Mouse (Mus musculus) hindbrain, embryonic 15.5 days (tissue): ENCODE data around the gene Gm3532. TPM values are rescaled to one million over a fixed set of nuclear protein-coding genes. Genes with fewer than 3 reads are reported as not detected.
"Not testable (repeated sequence)": the region's sequence is repeated elsewhere in the genome, so short reads cannot be mapped to it uniquely, and the experiment has no call there.

Experiments used
- ATAC-seq: fragments of 200-750 bp; cut with Nextera tagmentation; 2 replicates; pipeline ENCODE4 v1.8.0; 2017; ENCODE audit warnings: low read depth, moderate number of reproducible peaks, moderate TSS enrichment; ENCODE audit not compliant: low FRiP score
- H3K27ac ChIP-seq: fragments of 300-500 bp; sonication (generic); replicated peaks from 2 replicates; pipeline ENCODE4 v1.5.1; 2015; ENCODE audit warnings: mild to moderate bottlenecking, inconsistent platforms
- H3K27me3 ChIP-seq: fragments of 300-500 bp; sonication (generic); 2 replicates; pipeline ENCODE4 v1.6.1; 2015; ENCODE audit warnings: control low read depth, inconsistent platforms
- H3K36me3 ChIP-seq: fragments of 300-500 bp; sonication (generic); 2 replicates; pipeline ENCODE4 v1.6.1; 2015; ENCODE audit warnings: control low read depth, inconsistent platforms
- H3K4me1 ChIP-seq: fragments of 300-500 bp; sonication (generic); replicated peaks from 2 replicates; pipeline ENCODE4 v1.6.1; 2015; ENCODE audit warnings: control low read depth, inconsistent platforms
- H3K4me2 ChIP-seq: fragments of 300-500 bp; sonication (generic); 2 replicates; pipeline ENCODE4 v1.6.1; 2015; ENCODE audit warnings: moderate library complexity, mild to moderate bottlenecking, inconsistent platforms
- H3K4me3 ChIP-seq: fragments of 300-500 bp; sonication (generic); 2 replicates; pipeline ENCODE4 v1.5.1; 2015; ENCODE audit warnings: mild to moderate bottlenecking, inconsistent platforms
- H3K9ac ChIP-seq: fragments of 300-500 bp; sonication (generic); 2 replicates; pipeline ENCODE4 v1.6.1; 2015; ENCODE audit warnings: inconsistent platforms
- H3K9me3 ChIP-seq: fragments of 300-500 bp; sonication (generic); 2 replicates; pipeline ENCODE4 v1.6.1; 2016; ENCODE audit warnings: control low read depth, inconsistent platforms
- WGBS: fragments of 180-500 bp; shearing (Covaris S2); methylation state at CpG from one replicate; pipeline ENCODE4 v1.1.7; 2015; 5-methylcytosine and 5-hydroxymethylcytosine counted together
- polyA plus RNA-seq: library from polyadenylated mRNA; unstranded; fragments of >200 nt; fragmentation: Nextera tagmentation; extraction: Ambion mirVana; gene quantifications from 2 replicates; pipeline ENCODE4 v1.2.1, GENCODE M21; 2015

Gm3532 gene
- polyA plus RNA-seq, result 0.17 TPM in 1 of 2 replicates, not detected in the other

DNA sequence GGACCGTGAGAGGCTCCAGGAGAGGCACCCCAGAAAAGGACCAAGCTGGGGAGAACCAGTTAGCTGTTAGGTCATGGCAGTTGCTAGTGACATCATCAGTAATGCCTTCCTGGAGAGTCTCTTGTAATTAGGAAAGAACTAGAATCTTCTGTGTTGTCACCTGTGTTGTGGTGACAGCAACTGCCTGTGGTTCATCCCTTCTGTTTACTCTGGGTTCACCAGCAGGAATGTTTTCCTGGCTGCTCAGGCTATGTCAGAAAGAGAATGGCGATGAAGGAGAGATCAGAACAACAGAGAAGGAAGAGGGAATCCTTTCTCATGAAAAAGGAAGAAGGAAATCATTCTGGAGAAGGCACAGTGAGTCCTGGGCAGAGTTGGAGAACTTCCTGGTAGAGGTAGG, at the start of gene Gm3532:
Gene Gm3532, plus strand, starts transcription at position 301 of the 400 bp plus-strand sequence.
- not testable (repeated sequence) for ATAC-seq

GRCm38 (mm10) chr14:5501374-5501773, 36.9 kb upstream of the Gm3532 start, which contains the start of gene Gm3488:
Gene Gm3488, plus strand, starts transcription at chr14:5501674.
- H3K36me3 ChIP-seq, H3K4me2 ChIP-seq, H3K4me1 ChIP-seq, ATAC-seq, H3K27ac ChIP-seq, H3K4me3 ChIP-seq, H3K27me3 ChIP-seq, H3K9me3 ChIP-seq, H3K9ac ChIP-seq: not testable (repeated sequence)
- WGBS, result no CpG with 5 or more reads among the region's 35 CpGs

More for the DNA sequence above, at the start of gene Gm3532:
- H3K9ac ChIP-seq, H3K27ac ChIP-seq, H3K9me3 ChIP-seq, H3K27me3 ChIP-seq, H3K36me3 ChIP-seq, H3K4me2 ChIP-seq, H3K4me1 ChIP-seq, H3K4me3 ChIP-seq: not testable (repeated sequence)
- no CpG with 5 or more reads among the region's 2 CpGs for WGBS

Other genes starting within 250 kb of the Gm3532 start
- gene Gm3542, start 203.6 kb upstream of the Gm3532 start, polyA plus RNA-seq, result not detected in 2 replicates
- 1.3 and 2.3 TPM in 2 replicates for gene Gm3500, start 149.4 kb upstream of the Gm3532 start, polyA plus RNA-seq
- 2.7 and 3.6 TPM in 2 replicates for gene Gm3194, start 83.0 kb upstream of the Gm3532 start, polyA plus RNA-seq
- not detected in 2 replicates for gene Gm8246, start 60.7 kb upstream of the Gm3532 start, polyA plus RNA-seq
- 0.09 TPM in 1 of 2 replicates, not detected in the other for gene Gm3187, start 54.3 kb upstream of the Gm3532 start, polyA plus RNA-seq
- gene Gm3488, start 36.8 kb upstream of the Gm3532 start, polyA plus RNA-seq, result 14.6 and 15.9 TPM in 2 replicates
- gene Gm8265, start 94.5 kb downstream of the Gm3532 start, polyA plus RNA-seq, result not detected in 2 replicates
- gene Gm9603, start 149.0 kb downstream of the Gm3532 start, polyA plus RNA-seq, result not detected in 2 replicates
- 0.54 and 1.6 TPM in 2 replicates for gene Gm3373, start 203.1 kb downstream of the Gm3532 start, polyA plus RNA-seq